Mouse (Mus musculus) hindbrain, embryonic 12.5 days (tissue): ENCODE data around the gene Gmip. TPM values are rescaled to one million over a fixed set of nuclear protein-coding genes. Genes with fewer than 3 reads are reported as not detected.

Experiments
- ATAC-seq: fragments of 200-750 bp; cut with Nextera tagmentation; 2 replicates; pipeline ENCODE4 v1.8.0; 2017; ENCODE audit warnings: moderate TSS enrichment; ENCODE audit not compliant: low FRiP score
- H3K27ac ChIP-seq: fragments of 300-500 bp; sonication (generic); 2 replicates; pipeline ENCODE4 v1.5.1; 2016; ENCODE audit warnings: mild to moderate bottlenecking
- H3K27me3 ChIP-seq: fragments of 300-500 bp; sonication (generic); 2 replicates; pipeline ENCODE4 v1.6.1; 2016; ENCODE audit warnings: mild to moderate bottlenecking
- H3K36me3 ChIP-seq: fragments of 300-500 bp; sonication (generic); 2 replicates; pipeline ENCODE4 v1.6.1; 2016; ENCODE audit warnings: mild to moderate bottlenecking
- H3K4me1 ChIP-seq: fragments of 300-500 bp; sonication (generic); 2 replicates; pipeline ENCODE4 v1.6.1; 2016
- H3K4me2 ChIP-seq: fragments of 300-500 bp; sonication (generic); replicated peaks from 2 replicates; pipeline ENCODE4 v1.6.1; 2016; ENCODE audit warnings: mild to moderate bottlenecking
- H3K4me3 ChIP-seq: fragments of 300-500 bp; sonication (generic); 2 replicates; pipeline ENCODE4 v1.5.1; 2016; ENCODE audit warnings: mild to moderate bottlenecking
- H3K9ac ChIP-seq: fragments of 300-500 bp; sonication (generic); 2 replicates; pipeline ENCODE4 v1.6.1; 2016; ENCODE audit warnings: mild to moderate bottlenecking, moderate library complexity
- H3K9me3 ChIP-seq: fragments of 300-500 bp; sonication (generic); replicated peaks from 2 replicates; pipeline ENCODE4 v1.6.1; 2016; ENCODE audit warnings: mild to moderate bottlenecking
- WGBS: fragments of 180-500 bp; shearing (Covaris S2); methylation state at CpG from one replicate; pipeline ENCODE4 v1.1.7; 2016; 5-methylcytosine and 5-hydroxymethylcytosine counted together
- polyA plus RNA-seq: library from polyadenylated mRNA; unstranded; fragments of >200 nt; fragmentation: Nextera tagmentation; extraction: Ambion mirVana; gene quantifications from 2 replicates; pipeline ENCODE4 v1.2.1, GENCODE M21; 2016

Gmip gene
- polyA plus RNA-seq, 1 experiment from 2014 or later = 23.3 TPM

- Histone ChIP-seq H3K4me3 (peak overlapping the region; percentile 98), H3K27me3 (no peaks in the 10 kb centered on the region), H3K27ac (peak overlapping the region; percentile 81), H3K4me2 (peak overlapping the region; percentile 86), H3K9ac (peak overlapping the region; percentile 98), H3K4me1 (peaks cover 22% of the 10 kb centered on the region), H3K9me3 (no peaks in the 10 kb centered on the region), H3K36me3 (peaks cover 31% of the 10 kb centered on the region)
- 1% methylated on average over 48 of the region's 48 CpGs for WGBS
- ATAC-seq = peak; percentile 75
Measured at GRCm38 (mm10) chr8:69791415-69792068, 16.9 kb upstream of the Gmip start.

DNA sequence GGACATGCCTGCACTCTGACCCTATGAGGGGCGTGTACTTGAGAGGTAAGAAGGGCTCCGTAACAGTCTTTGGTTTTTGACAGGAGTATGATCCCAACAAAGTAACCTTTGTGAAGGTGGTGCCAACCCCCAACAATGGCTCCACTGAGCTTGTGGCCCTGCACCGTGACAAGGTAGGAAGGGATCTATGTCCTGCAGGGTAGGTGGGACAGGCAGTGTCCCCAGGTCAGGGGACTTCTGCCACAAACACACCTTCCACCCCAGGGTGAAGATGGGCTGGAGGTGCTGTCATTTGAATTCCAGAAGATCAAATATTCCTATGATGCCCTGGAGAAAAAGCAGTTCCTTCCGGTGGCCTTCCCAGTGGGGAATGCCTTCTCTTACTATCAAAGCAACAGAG, 14.8 kb upstream of the Gmip start:
- WGBS = 88% methylated on average over 4 of the region's 4 CpGs
- Histone ChIP-seq H3K27ac (no peak overlapping the region), H3K36me3 (peaks cover 52% of the 10 kb centered on the region), H3K4me3 (no peak overlapping the region), H3K9me3 (no peaks in the 10 kb centered on the region), H3K4me1 (peaks cover 22% of the 10 kb centered on the region), H3K27me3 (no peaks in the 10 kb centered on the region), H3K4me2 (no peak overlapping the region), H3K9ac (no peak overlapping the region)
- ATAC-seq = no peak

- Histone ChIP-seq H3K9me3 (no peaks in the 10 kb centered on the region), H3K4me1 (peaks cover 22% of the 10 kb centered on the region), H3K27ac (no peak overlapping the region), H3K4me3 (no peak overlapping the region), H3K9ac (no peak overlapping the region), H3K4me2 (no peak overlapping the region), H3K36me3 (peaks cover 56% of the 10 kb centered on the region), H3K27me3 (no peaks in the 10 kb centered on the region)
- ATAC-seq = no peak
- WGBS = 97% methylated on average over 3 of the region's 3 CpGs
Measured at GRCm38 (mm10) chr8:69794096-69794495, 14.4 kb upstream of the Gmip start.

GRCm38 (mm10) chr8:69794901-69795300, 13.6 kb upstream of the Gmip start:
- 97% methylated on average over 6 of the region's 6 CpGs for WGBS
- Histone ChIP-seq H3K27me3 (no peaks in the 10 kb centered on the region), H3K4me2 (no peak overlapping the region), H3K9ac (no peak overlapping the region), H3K36me3 (peaks cover 64% of the 10 kb centered on the region), H3K4me1 (peaks cover 19% of the 10 kb centered on the region), H3K27ac (no peak overlapping the region), H3K4me3 (no peak overlapping the region), H3K9me3 (no peaks in the 10 kb centered on the region)
- ATAC-seq = no peak

DNA sequence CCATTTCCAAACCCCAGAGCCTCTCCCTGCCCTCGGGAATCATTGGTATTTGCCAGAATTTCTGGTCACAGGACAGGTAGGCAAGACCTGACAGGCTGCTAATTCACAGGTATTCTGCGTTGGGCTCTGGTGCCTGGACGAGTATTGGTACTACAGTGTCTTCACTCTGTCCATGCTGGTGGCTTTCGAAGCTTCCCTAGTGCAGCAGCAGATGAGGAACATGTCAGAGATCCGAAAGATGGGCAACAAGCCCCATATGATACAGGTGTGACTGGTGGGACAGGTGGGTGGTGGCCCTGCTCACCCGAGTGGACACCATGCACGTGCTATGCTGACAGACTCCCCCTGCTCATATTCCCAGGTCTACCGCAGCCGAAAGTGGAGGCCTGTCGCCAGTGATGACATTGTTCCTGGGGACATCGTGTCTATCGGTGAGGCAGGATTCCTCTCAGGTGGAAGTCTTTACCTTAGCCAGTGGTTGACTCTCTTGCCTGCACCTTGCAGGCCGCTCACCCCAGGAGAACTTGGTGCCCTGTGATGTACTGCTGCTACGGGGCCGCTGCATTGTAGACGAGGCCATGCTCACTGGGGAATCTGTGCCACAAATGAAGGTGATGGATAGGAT, 11.6 kb upstream of the Gmip start:
- WGBS = 97% methylated on average over 16 of the region's 16 CpGs
- Histone ChIP-seq H3K9me3 (no peaks in the 10 kb centered on the region), H3K4me3 (no peak overlapping the region), H3K27me3 (no peaks in the 10 kb centered on the region), H3K9ac (no peak overlapping the region), H3K4me2 (no peak overlapping the region), H3K4me1 (peaks cover 12% of the 10 kb centered on the region), H3K36me3 (peaks cover 81% of the 10 kb centered on the region), H3K27ac (no peak overlapping the region)
- ATAC-seq = no peak

DNA sequence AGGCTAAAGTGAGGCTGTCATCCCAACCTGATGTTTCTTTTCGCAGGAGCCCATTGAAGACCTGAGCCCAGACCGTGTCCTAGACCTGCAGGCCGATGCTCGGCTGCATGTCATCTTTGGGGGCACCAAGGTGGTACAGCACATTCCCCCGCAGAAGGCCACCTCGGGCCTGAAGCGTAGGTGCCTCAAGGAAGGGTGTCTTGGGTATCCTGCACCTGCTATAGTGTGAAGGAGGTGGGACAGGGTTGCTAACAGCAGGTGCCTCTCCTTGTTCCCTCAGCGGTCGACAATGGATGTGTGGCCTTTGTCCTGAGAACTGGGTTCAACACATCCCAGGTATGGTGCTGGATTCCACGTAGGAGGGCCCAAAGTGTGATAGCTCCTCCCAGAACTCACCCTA, 10.8 kb upstream of the Gmip start:
- Histone ChIP-seq H3K4me1 (peaks cover 3% of the 10 kb centered on the region), H3K27ac (no peak overlapping the region), H3K27me3 (no peaks in the 10 kb centered on the region), H3K9me3 (no peaks in the 10 kb centered on the region), H3K4me3 (no peak overlapping the region), H3K9ac (no peak overlapping the region), H3K36me3 (peaks cover 90% of the 10 kb centered on the region), H3K4me2 (no peak overlapping the region)
- WGBS = 96% methylated on average over 10 of the region's 10 CpGs
- ATAC-seq = no peak

DNA sequence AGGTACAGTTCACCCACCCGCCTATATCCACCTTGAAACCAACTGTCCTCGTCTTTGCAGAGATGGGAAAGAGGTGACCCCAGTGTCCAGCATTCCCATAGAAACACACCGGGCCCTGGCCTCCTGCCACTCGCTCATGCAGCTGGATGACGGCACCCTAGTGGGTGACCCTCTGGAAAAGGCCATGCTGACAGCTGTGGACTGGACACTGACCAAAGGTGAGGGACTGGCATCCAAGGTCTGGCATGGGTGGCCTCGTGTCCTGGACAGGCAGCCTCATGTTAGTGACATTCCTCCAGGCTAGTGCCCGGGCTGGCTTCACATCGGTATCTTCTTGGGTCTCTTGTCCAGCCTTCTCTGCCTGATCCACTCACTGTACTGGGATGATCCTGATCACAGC, 9.2 kb upstream of the Gmip start:
- Histone ChIP-seq H3K36me3 (peaks cover 98% of the 10 kb centered on the region), H3K4me2 (no peak overlapping the region), H3K27me3 (no peaks in the 10 kb centered on the region), H3K4me3 (no peak overlapping the region), H3K4me1 (no peaks in the 10 kb centered on the region), H3K27ac (no peak overlapping the region), H3K9me3 (no peaks in the 10 kb centered on the region), H3K9ac (no peak overlapping the region)
- ATAC-seq = no peak
- 93% methylated on average over 8 of the region's 8 CpGs for WGBS

GRCm38 (mm10) chr8:69799946-69800345, 8.5 kb upstream of the Gmip start:
- Histone ChIP-seq H3K27me3 (no peaks in the 10 kb centered on the region), H3K9me3 (no peaks in the 10 kb centered on the region), H3K9ac (no peak overlapping the region), H3K4me1 (no peaks in the 10 kb centered on the region), H3K27ac (no peak overlapping the region), H3K4me3 (no peak overlapping the region), H3K4me2 (no peak overlapping the region), H3K36me3 (peaks cover 96% of the 10 kb centered on the region)
- 90% methylated on average over 5 of the region's 5 CpGs for WGBS
- ATAC-seq = no peak

- Histone ChIP-seq H3K9ac (no peak overlapping the region), H3K4me2 (no peak overlapping the region), H3K27ac (no peak overlapping the region), H3K9me3 (no peaks in the 10 kb centered on the region), H3K36me3 (peaks cover 96% of the 10 kb centered on the region), H3K4me3 (no peak overlapping the region), H3K27me3 (no peaks in the 10 kb centered on the region), H3K4me1 (no peaks in the 10 kb centered on the region)
- WGBS = 96% methylated on average over 4 of the region's 4 CpGs
- no peak for ATAC-seq
Measured at GRCm38 (mm10) chr8:69801796-69802195, 6.7 kb upstream of the Gmip start.

DNA sequence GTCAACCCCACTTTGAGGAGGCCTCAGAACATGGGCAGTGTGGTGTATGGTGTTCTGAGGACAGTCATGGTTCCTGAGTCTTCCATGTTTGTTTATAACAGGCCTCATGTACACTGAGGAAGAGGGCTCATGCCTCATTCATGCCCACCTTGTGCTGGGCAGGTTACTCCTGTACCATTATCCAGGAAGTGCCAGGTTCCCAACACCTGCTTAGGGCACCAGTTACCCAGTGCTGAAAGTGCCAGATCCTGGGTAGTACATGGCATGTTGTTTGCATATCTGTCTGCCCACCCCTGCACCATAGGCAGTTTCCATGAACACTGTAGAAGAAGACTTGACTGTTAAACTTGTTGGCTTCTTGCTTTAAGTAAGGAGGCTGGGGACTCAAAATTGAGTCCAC, 6.3 kb upstream of the Gmip start:
- Histone ChIP-seq H3K9ac (no peak overlapping the region), H3K4me2 (no peak overlapping the region), H3K4me1 (no peaks in the 10 kb centered on the region), H3K9me3 (no peaks in the 10 kb centered on the region), H3K36me3 (peaks cover 96% of the 10 kb centered on the region), H3K27me3 (no peaks in the 10 kb centered on the region), H3K4me3 (no peak overlapping the region), H3K27ac (no peak overlapping the region)
- no peak for ATAC-seq

GRCm38 (mm10) chr8:69803366-69803765, 5.1 kb upstream of the Gmip start:
- Histone ChIP-seq H3K9me3 (no peaks in the 10 kb centered on the region), H3K4me3 (no peak overlapping the region), H3K27ac (no peak overlapping the region), H3K4me2 (no peak overlapping the region), H3K36me3 (peaks cover 94% of the 10 kb centered on the region), H3K27me3 (no peaks in the 10 kb centered on the region), H3K4me1 (0 out of 2 replicates have a peak, but pooled peaks cover 1% of the 10 kb centered on the region), H3K9ac (no peak overlapping the region)
- WGBS = 97% methylated on average over 7 of the region's 7 CpGs
- no peak for ATAC-seq

DNA sequence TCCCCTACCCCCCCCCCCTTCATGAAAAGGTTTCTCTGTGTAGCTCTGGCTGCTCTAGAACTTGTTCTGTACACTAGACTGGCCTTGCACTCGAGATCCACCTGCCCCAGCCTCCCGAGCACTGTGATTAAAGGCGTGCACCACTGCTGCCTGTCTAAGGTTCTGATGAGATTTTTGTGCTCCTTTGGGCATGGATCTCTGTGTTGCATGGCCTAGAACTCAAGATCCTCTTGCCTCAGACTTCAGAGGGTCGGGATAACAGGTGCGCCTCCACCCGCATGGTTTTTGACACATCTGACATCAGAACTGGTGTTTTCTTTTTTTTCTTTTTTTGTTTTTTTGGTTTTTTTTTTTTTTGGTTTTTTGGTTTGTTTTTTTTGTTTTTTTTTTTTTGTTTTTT, 3.9 kb upstream of the Gmip start:
- Histone ChIP-seq H3K36me3 (peaks cover 82% of the 10 kb centered on the region), H3K27me3 (no peaks in the 10 kb centered on the region), H3K9me3 (no peaks in the 10 kb centered on the region), H3K4me2 (no peak overlapping the region), H3K9ac (no peak overlapping the region), H3K4me1 (peaks cover 10% of the 10 kb centered on the region), H3K27ac (no peak overlapping the region), H3K4me3 (no peak overlapping the region)
- no peak for ATAC-seq
- 94% methylated on average over 6 of the region's 6 CpGs for WGBS

DNA sequence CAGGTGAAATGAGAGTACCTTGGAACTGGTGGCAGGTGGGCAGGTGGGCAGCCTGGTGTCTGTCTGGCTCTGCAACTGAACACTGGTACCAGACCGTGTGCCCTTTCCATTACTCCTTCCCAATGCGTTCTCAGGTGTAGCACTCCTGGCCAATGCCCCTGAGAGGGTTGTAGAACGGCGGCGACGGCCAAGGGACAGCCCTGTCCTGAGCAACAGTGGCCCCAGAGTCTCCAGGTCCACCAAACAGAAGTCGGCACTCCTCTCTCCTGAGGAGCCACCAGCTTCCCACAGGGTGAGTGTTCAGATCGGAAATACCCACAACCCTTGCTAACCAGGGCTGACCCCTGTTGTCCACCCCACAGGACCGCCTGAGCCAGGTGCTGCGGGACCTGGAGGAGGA, 3.4 kb upstream of the Gmip start:
- WGBS = 96% methylated on average over 10 of the region's 10 CpGs
- no peaks in the 10 kb centered on the region for H3K27me3 ChIP-seq
- no peak overlapping the region for H3K4me3 ChIP-seq
- peaks cover 77% of the 10 kb centered on the region for H3K36me3 ChIP-seq
- no peak for ATAC-seq
- no peak overlapping the region for H3K27ac ChIP-seq
- no peak overlapping the region for H3K4me2 ChIP-seq
- no peak overlapping the region for H3K9ac ChIP-seq
- no peaks in the 10 kb centered on the region for H3K9me3 ChIP-seq
- peaks cover 13% of the 10 kb centered on the region for H3K4me1 ChIP-seq
